Mouse (Mus musculus) small intestine, adult 2 months (tissue): Measurements from ENCODE around the gene Them7.

ENCODE experiments used
- CTCF ChIP-seq: fragments of 200-500 bp; IDR thresholded peaks from 2 replicates; pipeline ENCODE4 v1.5.1; 2012; ENCODE audit warnings: low read depth, mild to moderate bottlenecking, control low read depth, inconsistent platforms, low read length, moderate library complexity, mixed read lengths; ENCODE audit not compliant: insufficient replicate concordance, insufficient read length; ENCODE audit errors: extremely low read depth
- POLR2A ChIP-seq: fragments of 200-500 bp; IDR thresholded peaks from 2 replicates; pipeline ENCODE4 v1.6.1; 2012; ENCODE audit warnings: low read depth, mild to moderate bottlenecking, control low read depth, inconsistent platforms, low read length, moderate library complexity

GRCm38 (mm10) chr2:105330024-105330423, 105.9 kb downstream of the Them7 start:
- no peak for TF ChIP-seq POLR2A
- TF ChIP-seq CTCF = no peak
